Mouse (Mus musculus) lung, postnatal 0 days (tissue): Measurements from ENCODE around the gene Dock2.
"Not testable (repeated sequence)": the region's sequence is repeated elsewhere in the genome, so short reads cannot be mapped to it uniquely, and the experiment has no call there.

Source experiments
- CTCF ChIP-seq: IDR thresholded peaks from 2 replicates; pipeline ENCODE4 v1.5.1; 2016; ENCODE audit warnings: antibody characterized with exemption, mild to moderate bottlenecking
- EP300 ChIP-seq: IDR thresholded peaks from 2 replicates; pipeline ENCODE4 v1.6.1; 2016; ENCODE audit warnings: antibody characterized with exemption, mild to moderate bottlenecking, control low read depth

- TF ChIP-seq CTCF, EP300: not testable (repeated sequence)
Observed at GRCm38 (mm10) chr11:34220596-34220995, 563.1 kb downstream of the Dock2 start.
